Mouse (Mus musculus) heart, postnatal 36 days (tissue): ENCODE results near the gene Ndrg2. TPM values are rescaled to one million over a fixed set of nuclear protein-coding genes. Genes with fewer than 3 reads are reported as not detected.
"Not testable (repeated sequence)": the region's sequence is repeated elsewhere in the genome, so short reads cannot be mapped to it uniquely, and the experiment has no call there.

Experiments used
- DNase-seq, 2 experiments: peaks; one replicate each; pipeline ENCODE4 v3.0.0; 2021 to 2022
- intact Hi-C: fragments of 180-260 bp; cut with DNase I; formaldehyde crosslinking; loops from one replicate; pipeline ENCODE4 v1.15.1; 2025
- total RNA-seq, 2 experiments: library from RNA; stranded (reverse); gene quantifications; 2 replicates each; pipeline ENCODE4 v1.2.3; 2021

Gene Ndrg2
- 1,000 to 10,000 TPM; 1,444 to 1,487 TPM for total RNA-seq

- DNase-seq = peak; percentile 84 to 87
- intact Hi-C loops = no loop called here
Observed at GRCm38 (mm10) chr14:51913960-51914762, at the start of gene Ndrg2. Gene Ndrg2 (minus strand): TSS chr14:51914158.

- DNase-seq = no peak
- intact Hi-C loops = no loop called here
Observed at GRCm38 (mm10) chr14:51960316-51960715, 46.4 kb upstream of the Ndrg2 start.

GRCm38 (mm10) chr14:51943336-51943735 is 29.4 kb upstream of the Ndrg2 start:
- intact Hi-C loops = loop anchor here (5.0 kb wide), 1 partner anchor 39 kb away; the partner anchor contains the start of gene Arhgef40
- DNase-seq = no peak

- intact Hi-C loops = loop anchor here (5.0 kb wide), 1 partner anchor 40 kb away; the partner anchor contains the start of gene Arhgef40
- no peak for DNase-seq
Observed at GRCm38 (mm10) chr14:51942236-51942635, 28.3 kb upstream of the Ndrg2 start.

- intact Hi-C loops = loop anchor here (5.0 kb wide), 1 partner anchor 41 kb away; the partner anchor contains the start of gene Arhgef40
Observed at GRCm38 (mm10) chr14:51941577-51941976, 27.6 kb upstream of the Ndrg2 start.

GRCm38 (mm10) chr14:51940944-51941560 is 27.1 kb upstream of the Ndrg2 start:
- intact Hi-C loops = loop anchor here (5.0 kb wide), 1 partner anchor 41 kb away; the partner anchor contains the start of gene Arhgef40
- peak; percentile 26 to 32 for DNase-seq

More at GRCm38 (mm10) chr14:51941577-51941976, 27.6 kb upstream of the Ndrg2 start:
- no peak for DNase-seq

- no peak for DNase-seq
- intact Hi-C loops = no loop called here
Observed at GRCm38 (mm10) chr14:51939005-51939404, 25.0 kb upstream of the Ndrg2 start.

- intact Hi-C loops = no loop called here
- DNase-seq = no peak
Observed at GRCm38 (mm10) chr14:51932092-51933020, 18.4 kb upstream of the Ndrg2 start.

GRCm38 (mm10) chr14:51930824-51931223 is 16.9 kb upstream of the Ndrg2 start:
- peak; percentile 50 to 68 for DNase-seq
- intact Hi-C loops = loop anchor here (1.0 kb wide), 1 partner anchor 28 kb away; no protein-coding TSS in a partner anchor

- DNase-seq = no peak
- intact Hi-C loops = loop anchor here (1.0 kb wide), 1 partner anchor 27 kb away; no protein-coding TSS in a partner anchor
Observed at GRCm38 (mm10) chr14:51929968-51930367, 16.0 kb upstream of the Ndrg2 start.

GRCm38 (mm10) chr14:51929309-51929943 is 15.5 kb upstream of the Ndrg2 start:
- peak; percentile 67 to 77 for DNase-seq
- intact Hi-C loops = no loop called here

- intact Hi-C loops = not testable (repeated sequence)
Observed at GRCm38 (mm10) chr14:51926930-51927329, 13.0 kb upstream of the Ndrg2 start.

GRCm38 (mm10) chr14:51923492-51923891 is 9.5 kb upstream of the Ndrg2 start:
- intact Hi-C loops = no loop called here
- DNase-seq = no peak

More at GRCm38 (mm10) chr14:51926930-51927329, 13.0 kb upstream of the Ndrg2 start:
- not testable (repeated sequence) for DNase-seq

GRCm38 (mm10) chr14:51922910-51923309 is 9.0 kb upstream of the Ndrg2 start:
- intact Hi-C loops = no loop called here
- no peak for DNase-seq

- no peak for DNase-seq
- intact Hi-C loops = no loop called here
Observed at GRCm38 (mm10) chr14:51922571-51922865, 8.6 kb upstream of the Ndrg2 start, which contains the start of gene Rnase13. Gene Rnase13 (minus strand): TSS chr14:51922773.

- intact Hi-C loops = no loop called here
- DNase-seq = peak; percentile 62 to 65
Observed at GRCm38 (mm10) chr14:51921759-51922570, 8.0 kb upstream of the Ndrg2 start.

GRCm38 (mm10) chr14:51918966-51919365 is 5.0 kb upstream of the Ndrg2 start:
- no peak for DNase-seq
- intact Hi-C loops = no loop called here

GRCm38 (mm10) chr14:51918125-51918524 is 4.2 kb upstream of the Ndrg2 start, which contains the start of gene Tppp2:
Gene Tppp2 (plus strand): TSS chr14:51918425.
- intact Hi-C loops = no loop called here
- DNase-seq = no peak

- intact Hi-C loops = no loop called here
- no peak for DNase-seq
Observed at GRCm38 (mm10) chr14:51916539-51916938, 2.6 kb upstream of the Ndrg2 start.
